Comparison of ENCODE assay signal across 18 mouse cellular contexts in the genomic region with DNA sequence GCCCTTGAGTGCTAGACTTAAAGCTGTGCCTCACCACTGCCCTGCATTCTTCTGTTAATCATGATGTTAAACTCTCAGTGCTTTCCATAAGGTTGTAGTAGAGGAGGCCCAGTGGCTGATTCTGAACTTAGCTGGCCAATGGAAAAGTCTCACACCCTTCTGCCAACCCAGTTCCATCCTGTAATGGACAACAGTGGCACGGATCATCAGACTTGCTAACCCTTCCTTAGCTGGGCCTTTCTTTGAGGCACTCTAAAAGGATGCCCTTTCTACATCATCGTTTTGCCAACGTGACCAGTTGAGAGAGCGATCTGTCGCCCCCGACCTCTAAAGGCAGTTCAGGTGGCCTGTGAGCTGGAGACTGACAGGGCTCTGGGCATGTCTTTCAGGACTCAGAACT.
"Had no signal": no experiment of that assay in that cellular context is flagged by ENCODE, and none has a peak within 500 bp of the region (broad histone marks: within the 10 kb centered on the region; RNA-seq: fewer than 3 reads in every experiment).

No protein-coding gene starts in this region.

- H3K4me2 ChIP-seq: lung, embryonic 14.5 days; neural tube, embryonic 13.5 days; neural tube, embryonic 15.5 days had no signal

- DNase-seq: lung, adult 18-20 months; lung, embryonic 14.5 days; lung, postnatal 10 days; lung, postnatal 4 days; midbrain, embryonic 14.5 days; retina, postnatal 1 day; right cerebral cortex, adult 18-20 months; right cerebral cortex, postnatal 25 days; right cerebral cortex, postnatal 4 days; spleen, adult 18-20 months; thymus, adult 18-20 months; thymus, postnatal 14 days; thymus, postnatal 36 days had no signal

- H3K4me3 ChIP-seq: midbrain, embryonic 10.5 days; myocyte; neural tube, embryonic 13.5 days; neural tube, embryonic 15.5 days had no signal

- H3K9me3 ChIP-seq: midbrain, embryonic 10.5 days; neural tube, embryonic 13.5 days; neural tube, embryonic 15.5 days had no signal

- H3K36me3 ChIP-seq: neural tube, embryonic 13.5 days; neural tube, embryonic 15.5 days had no signal

- H3K27ac ChIP-seq: midbrain, embryonic 10.5 days; neural tube, embryonic 13.5 days; neural tube, embryonic 15.5 days had no signal

- H3K27me3 ChIP-seq: neural tube, embryonic 13.5 days; neural tube, embryonic 15.5 days had no signal

- H3K9ac ChIP-seq: lung, embryonic 14.5 days; neural tube, embryonic 13.5 days; neural tube, embryonic 15.5 days had no signal

- ATAC-seq: midbrain, embryonic 16.5 days had no signal
